ENCODE assay signal across 13 mouse cellular contexts in the genomic region with DNA sequence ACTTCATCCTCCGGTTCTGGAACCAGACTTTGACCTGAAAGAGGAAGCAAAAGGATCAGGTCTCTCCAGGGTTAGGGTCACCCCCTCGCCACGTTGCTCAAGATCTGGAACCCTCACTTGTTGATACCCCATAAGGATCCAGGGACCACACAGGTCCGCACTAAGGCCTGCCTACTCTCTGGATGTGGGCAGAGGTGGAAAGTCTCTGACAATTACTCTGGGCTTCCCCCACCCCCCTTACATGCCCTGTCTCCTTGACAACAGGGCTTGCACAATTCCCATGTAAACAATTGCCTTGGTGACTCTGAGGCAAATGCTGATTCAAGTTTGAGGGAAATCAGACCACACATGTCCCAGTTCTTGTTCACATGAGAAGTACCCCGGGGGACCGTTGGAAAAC. TPM values are rescaled to one million over a fixed set of nuclear protein-coding genes. Genes with fewer than 3 reads are reported as not detected.
DNase-seq lines count a peak whose midpoint lies in the region; ATAC-seq and TF ChIP-seq lines count a peak whose summit lies in the region.
"Had no signal": no experiment of that assay in that cellular context is flagged by ENCODE, and none has a peak within 500 bp of the region (broad histone marks: within the 10 kb centered on the region; RNA-seq: fewer than 3 reads in every experiment).

No protein-coding gene starts in this region.

- H3K4me1 ChIP-seq in embryonic facial prominence, embryonic 10.5 days = peaks cover 68% of the 10 kb centered on the region
- peaks cover 10% of the 10 kb centered on the region for H3K4me1 ChIP-seq in liver, embryonic 15.5 days (replicated peaks)
- H3K4me1 ChIP-seq in midbrain, postnatal 0 days (ENCODE audit: insufficient read depth, low read length) = peaks cover 16% of the 10 kb centered on the region

- no peak overlapping the region for H3K4me3 ChIP-seq in layer of hippocampus, adult 2 months
- H3K4me3 ChIP-seq in embryonic facial prominence, embryonic 10.5 days = no peak overlapping the region
- H3K4me3 ChIP-seq in liver, embryonic 15.5 days (replicated peaks) = no peak overlapping the region
- H3K4me3 ChIP-seq in midbrain, postnatal 0 days (ENCODE audit: low read depth, low read length) = no peak overlapping the region
- H3K4me3 ChIP-seq: erythroblast, embryonic 14.5 days; kidney, embryonic 15.5 days had no signal

- WGBS in embryonic facial prominence, embryonic 10.5 days = 76% methylated on average over 6 of the region's 6 CpGs
- WGBS in liver, embryonic 15.5 days (ENCODE audit: insufficient replicate concordance) = 31% methylated on average over 6 of the region's 6 CpGs
- 59% methylated on average over 6 of the region's 6 CpGs for WGBS in midbrain, postnatal 0 days

- peak overlapping the region; percentile 10; the same call in 1 of the 2 replicates for H3K27ac ChIP-seq in layer of hippocampus, adult 2 months
- H3K27ac ChIP-seq in embryonic facial prominence, embryonic 10.5 days (replicated peaks) = 0 out of 2 replicates have a peak overlapping the region, but pooled peaks have one; percentile 21
- H3K27ac ChIP-seq in liver, embryonic 15.5 days (replicated peaks) = no peak overlapping the region
- no peak overlapping the region for H3K27ac ChIP-seq in midbrain, postnatal 0 days (ENCODE audit: low read depth, low read length)
- H3K27ac ChIP-seq: kidney, embryonic 15.5 days had no signal

- H3K36me3 ChIP-seq in embryonic facial prominence, embryonic 10.5 days (replicated peaks) = no peaks in the 10 kb centered on the region
- no peaks in the 10 kb centered on the region for H3K36me3 ChIP-seq in liver, embryonic 15.5 days (replicated peaks)
- H3K36me3 ChIP-seq in midbrain, postnatal 0 days (ENCODE audit: insufficient read depth, low read length) = no peaks in the 10 kb centered on the region
- H3K36me3 ChIP-seq: kidney, embryonic 15.5 days had no signal

- no peak for TF ChIP-seq CTCF in layer of hippocampus, adult 2 months (conservative IDR thresholded peaks at IDR 0.05)
- TF ChIP-seq CTCF in midbrain, postnatal 0 days (IDR thresholded peaks at IDR 0.05) = no peak

- DNase-seq in layer of hippocampus, adult 2 months (ENCODE audit: low spot score in 2 of 2) = no peak
- DNase-seq in layer of hippocampus, adult 9-10 months (ENCODE audit: low spot score) = no peak
- no peak for DNase-seq in embryonic facial prominence, embryonic 10.5 days (ENCODE audit: low spot score)
- DNase-seq in midbrain, postnatal 0 days (ENCODE audit: low spot score) = peak; percentile 33
- no peak for DNase-seq in gastrocnemius, postnatal 10 days
- DNase-seq: cerebellum, postnatal 36 days; gastrocnemius, postnatal 25 days had no signal

- H3K27me3 ChIP-seq in embryonic facial prominence, embryonic 10.5 days (replicated peaks; ENCODE audit: low read depth, poor library complexity, severe bottlenecking) = peaks cover 17% of the 10 kb centered on the region
- H3K27me3 ChIP-seq in liver, embryonic 15.5 days = peaks cover 34% of the 10 kb centered on the region
- no peaks in the 10 kb centered on the region for H3K27me3 ChIP-seq in midbrain, postnatal 0 days (ENCODE audit: insufficient read depth, low read length)

- peak; percentile 57 for ATAC-seq in liver, embryonic 15.5 days (ENCODE audit: insufficient read depth)
- no peak for ATAC-seq in midbrain, postnatal 0 days (ENCODE audit: low FRiP score)
- ATAC-seq in megakaryocyte-erythroid progenitor cell, adult 5-6 weeks (replicated peaks; ENCODE audit: low FRiP score, low TSS enrichment, poor library complexity, severe bottlenecking) = no peak

- H3K9me3 ChIP-seq in embryonic facial prominence, embryonic 10.5 days = no peaks in the 10 kb centered on the region
- H3K9me3 ChIP-seq in liver, embryonic 15.5 days (replicated peaks) = no peaks in the 10 kb centered on the region
- no peaks in the 10 kb centered on the region for H3K9me3 ChIP-seq in midbrain, postnatal 0 days (ENCODE audit: low read length)
- H3K9me3 ChIP-seq: kidney, embryonic 15.5 days had no signal

- H3K4me2 ChIP-seq in liver, embryonic 15.5 days = peak overlapping the region; percentile 41
- no peak overlapping the region for H3K4me2 ChIP-seq in midbrain, postnatal 0 days (ENCODE audit: low read depth, low read length, poor library complexity, severe bottlenecking)
- H3K4me2 ChIP-seq: kidney, embryonic 15.5 days had no signal

- no peak overlapping the region for H3K9ac ChIP-seq in liver, embryonic 15.5 days
- no peak overlapping the region for H3K9ac ChIP-seq in midbrain, postnatal 0 days (replicated peaks; ENCODE audit: low read length, poor library complexity, severe bottlenecking)
- H3K9ac ChIP-seq: kidney, embryonic 15.5 days had no signal

RNA-seq across cellular contexts. Expression of a gene that starts 15.5 kb away (rescaled TPM):
- under 1 TPM; 0.71 to 0.74 TPM for total RNA-seq in layer of hippocampus, adult 2 months (2021)
- polyA plus RNA-seq in embryonic facial prominence, embryonic 10.5 days (2016; fragmentation: Nextera tagmentation; extraction: Ambion mirVana) = 1.9 and 2.9 TPM in 2 replicates
- polyA plus RNA-seq in liver, embryonic 15.5 days (2015; fragmentation: Nextera tagmentation; extraction: Ambion mirVana) = 0.51 and 0.52 TPM in 2 replicates
- 0.66 and 1.0 TPM in 2 replicates for total RNA-seq in midbrain, postnatal 0 days (2014; rRNA removed)
- polyA plus RNA-seq in midbrain, postnatal 0 days (2015; fragmentation: Nextera tagmentation; extraction: Ambion mirVana) = 0.83 and 1.2 TPM in 2 replicates
- 10 to 100 TPM; 11.7 to 12.3 TPM for total RNA-seq in gastrocnemius, postnatal 10 days (2021)
- total RNA-seq in megakaryocyte-erythroid progenitor cell, adult 5-6 weeks (2014; fragmentation: Nextera tagmentation) = not detected in 2 replicates
- total RNA-seq in megakaryocyte-erythroid progenitor cell, adult 5-6 weeks (2017) = not detected in 2 replicates
- total RNA-seq: CH12.LX; hematopoietic stem cell, adult 5-6 weeks had no signal
- polyA plus RNA-seq: erythroblast, embryonic 14.5 days had no signal

Comparison
In these comparisons a context has a peak if more than half of its experiments do, and no peak if none do; other contexts are left out.
1. H3K27ac ChIP-seq: peak in layer of hippocampus, adult 2 months (single experiment) and embryonic facial prominence, embryonic 10.5 days (single experiment); none in liver, embryonic 15.5 days (single experiment) and midbrain, postnatal 0 days (single experiment).